Mouse (Mus musculus) liver, embryonic 14.5 days (tissue): ENCODE data around the gene Scgb1a1. TPM values are rescaled to one million over a fixed set of nuclear protein-coding genes. Genes with fewer than 3 reads are reported as not detected.

Source experiments
- ATAC-seq: fragments of 200-750 bp; cut with Nextera tagmentation; 2 replicates; pipeline ENCODE4 v1.8.0; 2017; ENCODE audit warnings: moderate number of reproducible peaks, mild to moderate bottlenecking, moderate library complexity; ENCODE audit not compliant: insufficient read depth
- DNase-seq, 3 experiments: peaks; one replicate each; pipeline ENCODE4 v3.0.0-alpha.2; 2012 to 2013; ENCODE audit warnings: low read depth in 3 of 3, low spot score in 3 of 3
- H3K27ac ChIP-seq: fragments of 300-500 bp; sonication (generic); 2 replicates; pipeline ENCODE4 v1.5.1; 2014; ENCODE audit warnings: moderate library complexity, mild to moderate bottlenecking, control low read depth, inconsistent platforms
- H3K27me3 ChIP-seq: fragments of 300-500 bp; sonication (generic); 2 replicates; pipeline ENCODE4 v1.6.1; 2014; ENCODE audit warnings: mild to moderate bottlenecking, low read length, moderate library complexity; ENCODE audit not compliant: control insufficient read depth, insufficient read depth
- H3K36me3 ChIP-seq: fragments of 300-500 bp; sonication (generic); replicated peaks from 2 replicates; pipeline ENCODE4 v1.6.1; 2014; ENCODE audit warnings: low read depth; ENCODE audit not compliant: control insufficient read depth, insufficient read depth
- H3K4me1 ChIP-seq, 2 experiments: fragments of 200-500 bp in 1 of 2; fragments of 300-500 bp in 1 of 2; sonication (generic) in 1 of 2; replicated peaks; 2 replicates each; pipeline ENCODE4 v1.6.1; 2012 to 2014; ENCODE audit warnings: antibody characterized with exemption in 1 of 2, inconsistent platforms in 1 of 2, low read length in 1 of 2; ENCODE audit not compliant: control insufficient read depth in 2 of 2, insufficient read depth in 2 of 2
- H3K4me2 ChIP-seq: fragments of 300-500 bp; sonication (generic); 2 replicates; pipeline ENCODE4 v1.6.1; 2014; ENCODE audit warnings: low read depth, mild to moderate bottlenecking, control low read depth, moderate library complexity
- H3K4me3 ChIP-seq, 2 experiments: fragments of 200-500 bp in 1 of 2; fragments of 300-500 bp in 1 of 2; sonication (generic) in 1 of 2; 2 replicates each; pipeline ENCODE4 v1.5.1; 2012 to 2014; ENCODE audit warnings: low read depth in 2 of 2, low read length in 2 of 2, mild to moderate bottlenecking in 2 of 2, control low read depth in 1 of 2, inconsistent platforms in 1 of 2, moderate library complexity in 1 of 2; ENCODE audit not compliant: insufficient read depth in 1 of 2
- H3K9ac ChIP-seq: fragments of 300-500 bp; sonication (generic); replicated peaks from 2 replicates; pipeline ENCODE4 v1.6.1; 2014; ENCODE audit warnings: mild to moderate bottlenecking, control low read depth, moderate library complexity
- H3K9me3 ChIP-seq: fragments of 300-500 bp; sonication (generic); 2 replicates; pipeline ENCODE4 v1.6.1; 2016; ENCODE audit warnings: low read length, mixed read lengths; ENCODE audit not compliant: control insufficient read depth
- CTCF ChIP-seq: IDR thresholded peaks from 2 replicates; pipeline ENCODE4 v1.5.1; 2016; ENCODE audit warnings: antibody characterized with exemption, low read depth, control low read depth
- EP300 ChIP-seq: IDR thresholded peaks from 2 replicates; pipeline ENCODE4 v1.6.1; 2016; ENCODE audit warnings: antibody characterized with exemption, low read depth
- WGBS: fragments of 180-500 bp; shearing (Covaris S2); extraction: QIAGEN DNeasy Blood & Tissue Kit; methylation state at CpG from one replicate; pipeline ENCODE4 v1.1.7; 2014; ENCODE audit not compliant: insufficient replicate concordance; 5-methylcytosine and 5-hydroxymethylcytosine counted together
- polyA plus RNA-seq, 2 experiments: library from polyadenylated mRNA; depleted of rRNA in 1 of 2; stranded (reverse) in 1 of 2; unstranded in 1 of 2; fragments of >200 nt; fragmentation: Nextera tagmentation in 1 of 2; extraction: Ambion mirVana in 1 of 2; gene quantifications; 2 replicates each; pipeline versions ENCODE4 v1.2.1 to v1.2.3; 2012 to 2014

Gene Scgb1a1
- polyA plus RNA-seq, 2 experiments, result not detected

DNA sequence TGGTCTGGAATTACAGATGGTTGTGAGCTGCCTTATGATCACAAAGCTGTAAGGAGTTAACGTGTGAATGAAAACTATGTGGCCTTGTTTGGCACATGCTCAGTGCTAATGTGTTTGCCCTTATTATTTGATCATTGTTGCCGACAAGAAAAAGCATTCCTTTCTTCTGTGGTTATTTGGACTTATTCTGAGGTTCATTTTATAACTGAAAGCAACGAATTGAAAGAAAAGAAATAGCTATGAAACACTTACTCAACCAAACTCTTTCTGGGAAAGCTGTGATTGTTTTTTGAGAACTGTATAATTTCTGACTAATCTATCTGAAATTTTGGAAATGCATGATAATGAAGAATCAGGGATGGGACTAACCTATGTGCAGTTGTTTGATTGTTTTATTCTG is 52.7 kb downstream of the Scgb1a1 start:
- no peak for DNase-seq
- WGBS, result 62% methylated on average over 3 of the region's 3 CpGs
- no peak overlapping the region for H3K9ac ChIP-seq
- TF ChIP-seq EP300 (no peak), CTCF (no peak)
- peaks cover 4 to 16% of the 10 kb centered on the region in 2 experiments for H3K4me1 ChIP-seq
- no peaks in the 10 kb centered on the region for H3K36me3 ChIP-seq
- no peaks in the 10 kb centered on the region for H3K9me3 ChIP-seq
- H3K27me3 ChIP-seq, result no peaks in the 10 kb centered on the region
- no peak overlapping the region for H3K4me2 ChIP-seq
- no peak overlapping the region for H3K4me3 ChIP-seq
- no peak for ATAC-seq
- H3K27ac ChIP-seq, result no peak overlapping the region

DNA sequence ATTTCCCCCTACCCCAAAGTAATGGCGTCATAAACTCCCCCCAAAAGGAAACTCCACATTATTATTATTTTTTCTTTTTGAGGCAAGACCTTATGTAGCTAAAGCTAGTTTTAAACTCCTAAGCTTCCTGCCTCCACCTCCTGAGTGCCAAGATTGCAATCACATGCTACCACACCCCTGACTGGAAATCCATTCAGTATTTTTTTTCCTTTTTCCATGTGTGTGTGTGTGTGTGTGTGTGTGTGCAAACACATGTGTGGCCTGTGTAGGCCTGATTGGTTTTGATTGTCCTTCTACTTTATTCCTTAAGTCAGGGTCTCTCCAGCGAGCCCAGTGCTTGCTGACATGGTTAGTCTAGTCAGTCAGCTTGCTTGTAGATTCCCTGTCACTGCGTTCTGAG is 53.3 kb downstream of the Scgb1a1 start:
- 52% methylated on average over 3 of the region's 3 CpGs for WGBS
- no peak overlapping the region for H3K9ac ChIP-seq
- no peaks in the 10 kb centered on the region for H3K9me3 ChIP-seq
- TF ChIP-seq EP300, result no peak
- TF ChIP-seq CTCF, result no peak
- DNase-seq (no peak), ATAC-seq (no peak)
- no peaks in the 10 kb centered on the region for H3K36me3 ChIP-seq
- no peak overlapping the region for H3K27ac ChIP-seq
- peaks cover 4 to 14% of the 10 kb centered on the region in 2 experiments for H3K4me1 ChIP-seq
- no peaks in the 10 kb centered on the region for H3K27me3 ChIP-seq
- no peak overlapping the region for H3K4me3 ChIP-seq
- no peak overlapping the region for H3K4me2 ChIP-seq

Other genes with a start within 250 kb of the Scgb1a1 start
- 0.04 and 0.22 TPM in 2 replicates for gene Gng3, start 248.8 kb downstream of the Scgb1a1 start, polyA plus RNA-seq (2012; rRNA removed)
- 0.14 TPM in 2 replicates for gene Gng3, start 248.8 kb downstream of the Scgb1a1 start, polyA plus RNA-seq (2014; fragmentation: Nextera tagmentation; extraction: Ambion mirVana)
- gene Lrrn4cl, start 237.2 kb downstream of the Scgb1a1 start, polyA plus RNA-seq (2012; rRNA removed), result 0.10 and 0.12 TPM in 2 replicates
- not detected in 2 replicates for gene Lrrn4cl, start 237.2 kb downstream of the Scgb1a1 start, polyA plus RNA-seq (2014; fragmentation: Nextera tagmentation; extraction: Ambion mirVana)
- gene Ubxn1, start 216.5 kb downstream of the Scgb1a1 start, polyA plus RNA-seq (2012; rRNA removed), result 32.0 and 61.2 TPM in 2 replicates
- 87.3 and 92.4 TPM in 2 replicates for gene Ubxn1, start 216.5 kb downstream of the Scgb1a1 start, polyA plus RNA-seq (2014; fragmentation: Nextera tagmentation; extraction: Ambion mirVana)
- 18.5 and 22.2 TPM in 2 replicates for gene Uqcc3, start 207.0 kb downstream of the Scgb1a1 start, polyA plus RNA-seq (2012; rRNA removed)
- gene Uqcc3, start 207.0 kb downstream of the Scgb1a1 start, polyA plus RNA-seq (2014; fragmentation: Nextera tagmentation; extraction: Ambion mirVana), result 28.3 and 35.3 TPM in 2 replicates
- gene Lbhd1, start 204.2 kb downstream of the Scgb1a1 start, polyA plus RNA-seq (2012; rRNA removed), result 3.1 and 3.7 TPM in 2 replicates
- 43.7 and 47.7 TPM in 2 replicates for gene Lbhd1, start 204.2 kb downstream of the Scgb1a1 start, polyA plus RNA-seq (2014; fragmentation: Nextera tagmentation; extraction: Ambion mirVana)
- not detected in 2 replicates for gene Gm49403, start 204.0 kb downstream of the Scgb1a1 start, polyA plus RNA-seq (2012; rRNA removed)
- gene Gm49403, start 204.0 kb downstream of the Scgb1a1 start, polyA plus RNA-seq (2014; fragmentation: Nextera tagmentation; extraction: Ambion mirVana), result not detected in 2 replicates
- gene 1810009A15Rik, start 199.1 kb downstream of the Scgb1a1 start, polyA plus RNA-seq (2012; rRNA removed), result 36.7 and 52.7 TPM in 2 replicates
- 65.0 and 70.8 TPM in 2 replicates for gene 1810009A15Rik, start 199.1 kb downstream of the Scgb1a1 start, polyA plus RNA-seq (2014; fragmentation: Nextera tagmentation; extraction: Ambion mirVana)
- gene Gm49416, start 199.0 kb downstream of the Scgb1a1 start, polyA plus RNA-seq (2012; rRNA removed), result 0.13 TPM in 1 of 2 replicates, not detected in the other
- gene Gm49416, start 199.0 kb downstream of the Scgb1a1 start, polyA plus RNA-seq (2014; fragmentation: Nextera tagmentation; extraction: Ambion mirVana), result not detected in 2 replicates
- gene Ints5, start 195.0 kb downstream of the Scgb1a1 start, polyA plus RNA-seq (2012; rRNA removed), result 12.2 and 14.4 TPM in 2 replicates
- 14.7 and 16.3 TPM in 2 replicates for gene Ints5, start 195.0 kb downstream of the Scgb1a1 start, polyA plus RNA-seq (2014; fragmentation: Nextera tagmentation; extraction: Ambion mirVana)
- gene Ganab, start 189.9 kb downstream of the Scgb1a1 start, polyA plus RNA-seq (2012; rRNA removed), result 48.7 and 52.2 TPM in 2 replicates
- gene Ganab, start 189.9 kb downstream of the Scgb1a1 start, polyA plus RNA-seq (2014; fragmentation: Nextera tagmentation; extraction: Ambion mirVana), result 33.7 and 37.0 TPM in 2 replicates
- 23.1 and 26.6 TPM in 2 replicates for gene B3gat3, start 167.6 kb downstream of the Scgb1a1 start, polyA plus RNA-seq (2012; rRNA removed)
- 15.4 and 15.8 TPM in 2 replicates for gene B3gat3, start 167.6 kb downstream of the Scgb1a1 start, polyA plus RNA-seq (2014; fragmentation: Nextera tagmentation; extraction: Ambion mirVana)
- 2.6 and 2.8 TPM in 2 replicates for gene Rom1, start 158.6 kb downstream of the Scgb1a1 start, polyA plus RNA-seq (2012; rRNA removed)
- 1.4 and 1.8 TPM in 2 replicates for gene Rom1, start 158.6 kb downstream of the Scgb1a1 start, polyA plus RNA-seq (2014; fragmentation: Nextera tagmentation; extraction: Ambion mirVana)
- 10.9 and 11.0 TPM in 2 replicates for gene Eml3, start 158.4 kb downstream of the Scgb1a1 start, polyA plus RNA-seq (2012; rRNA removed)
- 5.6 and 7.8 TPM in 2 replicates for gene Eml3, start 158.4 kb downstream of the Scgb1a1 start, polyA plus RNA-seq (2014; fragmentation: Nextera tagmentation; extraction: Ambion mirVana)
- gene Mta2, start 146.1 kb downstream of the Scgb1a1 start, polyA plus RNA-seq (2012; rRNA removed), result 18.9 and 23.0 TPM in 2 replicates
- 18.5 and 22.8 TPM in 2 replicates for gene Mta2, start 146.1 kb downstream of the Scgb1a1 start, polyA plus RNA-seq (2014; fragmentation: Nextera tagmentation; extraction: Ambion mirVana)
- 9.3 and 9.5 TPM in 2 replicates for gene Tut1, start 134.1 kb downstream of the Scgb1a1 start, polyA plus RNA-seq (2012; rRNA removed)
- 10.0 and 11.5 TPM in 2 replicates for gene Tut1, start 134.1 kb downstream of the Scgb1a1 start, polyA plus RNA-seq (2014; fragmentation: Nextera tagmentation; extraction: Ambion mirVana)
- 120 and 178 TPM in 2 replicates for gene Eef1g, start 120.9 kb downstream of the Scgb1a1 start, polyA plus RNA-seq (2012; rRNA removed)
- 183 and 201 TPM in 2 replicates for gene Eef1g, start 120.9 kb downstream of the Scgb1a1 start, polyA plus RNA-seq (2014; fragmentation: Nextera tagmentation; extraction: Ambion mirVana)
- gene Ahnak, start 98.7 kb downstream of the Scgb1a1 start, polyA plus RNA-seq (2012; rRNA removed), result 0.35 and 0.83 TPM in 2 replicates
- gene Ahnak, start 98.7 kb downstream of the Scgb1a1 start, polyA plus RNA-seq (2014; fragmentation: Nextera tagmentation; extraction: Ambion mirVana), result 1.5 and 1.7 TPM in 2 replicates
- 1.3 and 3.5 TPM in 2 replicates for gene Asrgl1, start 47.7 kb upstream of the Scgb1a1 start, polyA plus RNA-seq (2012; rRNA removed)
- 8.1 and 8.8 TPM in 2 replicates for gene Asrgl1, start 47.7 kb upstream of the Scgb1a1 start, polyA plus RNA-seq (2014; fragmentation: Nextera tagmentation; extraction: Ambion mirVana)